Mouse (Mus musculus) heart, embryonic 13.5 days (tissue): ENCODE results near the gene Tlk2. TPM values are rescaled to one million over a fixed set of nuclear protein-coding genes. Genes with fewer than 3 reads are reported as not detected.
A peak's percentile ranks its signal among the peaks of the same experiment; 100 is the strongest.

Experiments used
- ATAC-seq: fragments of 200-750 bp; cut with Nextera tagmentation; 2 replicates; pipeline ENCODE4 v1.8.0; 2017; ENCODE audit warnings: moderate TSS enrichment; ENCODE audit not compliant: insufficient number of reproducible peaks, low FRiP score, low TSS enrichment; ENCODE audit errors: extremely low read depth
- H3K27ac ChIP-seq: fragments of 300-500 bp; sonication (generic); replicated peaks from 2 replicates; pipeline ENCODE4 v1.5.1; 2015; ENCODE audit warnings: moderate library complexity, mild to moderate bottlenecking, inconsistent platforms
- H3K27me3 ChIP-seq: fragments of 300-500 bp; sonication (generic); replicated peaks from 2 replicates; pipeline ENCODE4 v1.6.1; 2015; ENCODE audit warnings: mild to moderate bottlenecking, inconsistent platforms
- H3K36me3 ChIP-seq: fragments of 300-500 bp; sonication (generic); 2 replicates; pipeline ENCODE4 v1.6.1; 2015; ENCODE audit warnings: mild to moderate bottlenecking, inconsistent platforms
- H3K4me1 ChIP-seq: fragments of 300-500 bp; sonication (generic); 2 replicates; pipeline ENCODE4 v1.6.1; 2015; ENCODE audit warnings: inconsistent platforms
- H3K4me2 ChIP-seq: fragments of 300-500 bp; sonication (generic); 2 replicates; pipeline ENCODE4 v1.6.1; 2015; ENCODE audit warnings: inconsistent platforms, mild to moderate bottlenecking, moderate library complexity
- H3K4me3 ChIP-seq: fragments of 300-500 bp; sonication (generic); 2 replicates; pipeline ENCODE4 v1.5.1; 2015; ENCODE audit warnings: moderate library complexity, mild to moderate bottlenecking, inconsistent platforms
- H3K9ac ChIP-seq: fragments of 300-500 bp; sonication (generic); 2 replicates; pipeline ENCODE4 v1.6.1; 2015; ENCODE audit warnings: inconsistent platforms, mild to moderate bottlenecking, moderate library complexity
- H3K9me3 ChIP-seq: fragments of 300-500 bp; sonication (generic); 2 replicates; pipeline ENCODE4 v1.6.1; 2016; ENCODE audit warnings: inconsistent platforms
- WGBS: fragments of 180-500 bp; shearing (Covaris S2); methylation state at CpG from one replicate; pipeline ENCODE4 v1.1.7; 2015; ENCODE audit warnings: mixed read lengths; 5-methylcytosine and 5-hydroxymethylcytosine counted together
- polyA plus RNA-seq: library from polyadenylated mRNA; unstranded; fragments of >200 nt; fragmentation: Nextera tagmentation; extraction: Ambion mirVana; gene quantifications from 2 replicates; pipeline ENCODE4 v1.2.1, GENCODE M21; 2015

Gene Tlk2
- polyA plus RNA-seq, 1 experiment from 2014 or later: 12.2 TPM

DNA sequence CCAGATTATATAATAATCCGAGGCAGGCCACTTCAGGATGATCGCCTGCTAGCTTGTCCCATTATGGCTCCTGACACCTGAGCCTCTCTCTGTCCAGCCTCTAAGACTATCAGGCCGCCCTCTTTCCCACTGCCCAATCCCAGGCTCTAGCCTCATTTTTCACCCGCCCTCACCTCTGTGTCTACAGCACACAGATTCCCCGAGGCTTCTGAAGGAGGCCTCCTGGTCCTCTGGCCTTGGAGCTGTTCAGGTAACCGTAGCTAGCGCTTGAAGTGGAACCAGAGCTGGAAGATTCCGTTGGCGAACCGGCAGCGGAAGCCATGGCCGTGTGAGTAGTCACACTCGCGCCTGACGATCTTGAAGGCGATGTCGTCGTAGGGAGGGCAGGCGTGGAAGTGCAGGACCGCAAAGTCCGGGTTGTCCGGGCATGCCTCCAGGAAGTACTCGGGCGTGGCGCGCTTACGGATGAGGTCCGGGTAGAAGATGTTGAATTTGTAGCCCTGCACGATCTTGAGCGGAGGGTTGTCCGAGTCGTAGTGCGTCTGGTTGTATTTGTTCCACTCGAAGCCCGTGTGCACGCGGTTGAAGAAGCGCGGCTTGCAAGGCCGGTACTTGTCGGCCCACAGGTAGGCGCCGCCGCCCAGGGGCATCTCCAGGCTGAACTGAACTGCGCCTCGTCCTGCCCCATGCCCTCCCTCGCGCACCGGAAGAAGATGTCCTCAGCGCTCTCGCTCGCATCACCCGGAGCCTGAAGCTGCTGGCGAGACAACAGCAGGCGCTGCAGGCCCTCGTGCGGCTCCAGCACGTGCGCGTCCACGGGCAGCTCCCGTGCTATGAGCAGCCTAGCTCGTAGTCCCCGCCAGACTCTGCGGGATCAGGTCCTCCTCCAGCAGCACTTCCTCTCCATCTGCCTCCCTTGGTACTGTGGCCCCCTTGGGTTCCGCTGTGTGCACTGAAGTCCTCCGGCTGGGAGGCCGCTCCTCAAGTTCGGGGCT, 13.8 kb upstream of the Tlk2 start:
- Histone ChIP-seq H3K27ac (no peak overlapping the region), H3K36me3 (no peaks in the 10 kb centered on the region), H3K9ac (no peak overlapping the region), H3K4me1 (no peaks in the 10 kb centered on the region), H3K27me3 (peaks cover 28% of the 10 kb centered on the region), H3K9me3 (peaks cover 22% of the 10 kb centered on the region), H3K4me2 (no peak overlapping the region), H3K4me3 (no peak overlapping the region)
- ATAC-seq: no peak
- WGBS: 65% methylated on average over 69 of the region's 69 CpGs

DNA sequence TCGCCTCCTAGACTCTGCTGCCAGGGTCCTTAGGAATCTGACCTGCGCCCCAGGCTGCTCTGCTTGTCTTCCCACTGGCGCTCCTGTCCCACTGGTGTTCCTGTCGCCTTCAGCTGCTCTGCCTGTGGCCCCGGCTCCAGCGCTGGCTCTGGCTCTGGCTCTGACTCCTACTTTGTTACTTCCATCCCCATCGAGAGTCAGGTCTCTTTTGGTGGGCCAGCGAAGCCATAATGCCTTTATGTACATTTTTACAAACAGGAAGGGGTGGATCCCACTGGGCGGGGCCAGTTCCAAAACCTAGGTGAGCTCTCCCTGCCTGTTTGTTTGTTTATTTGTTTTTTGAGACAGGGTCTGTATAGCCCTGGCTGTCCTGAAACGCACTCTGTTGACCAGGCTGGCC, 11.8 kb upstream of the Tlk2 start:
- Histone ChIP-seq H3K4me3 (no peak overlapping the region), H3K4me2 (no peak overlapping the region), H3K36me3 (no peaks in the 10 kb centered on the region), H3K9ac (no peak overlapping the region), H3K27me3 (peaks cover 28% of the 10 kb centered on the region), H3K9me3 (peaks cover 22% of the 10 kb centered on the region), H3K4me1 (no peaks in the 10 kb centered on the region), H3K27ac (no peak overlapping the region)
- no peak for ATAC-seq
- 87% methylated on average over 10 of the region's 10 CpGs for WGBS

DNA sequence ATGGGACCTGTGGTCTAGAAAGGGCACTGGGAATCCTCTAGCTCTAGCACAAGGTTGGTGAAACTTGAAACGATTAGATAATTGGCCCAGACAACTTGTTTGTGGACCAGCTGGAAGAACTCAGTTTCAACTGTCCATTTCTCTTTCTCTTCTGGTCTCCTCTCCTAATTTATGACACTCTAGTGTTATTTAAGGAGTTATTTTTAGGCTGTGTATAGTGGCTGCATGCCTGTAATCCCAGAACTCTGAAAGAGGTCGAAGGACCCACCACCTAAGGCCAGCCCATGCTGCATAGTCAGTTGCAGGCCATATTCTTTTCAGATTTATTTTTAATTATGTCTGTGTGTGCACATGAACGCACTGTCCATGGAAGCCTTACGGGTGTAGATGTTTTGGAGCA, 916 bp downstream of the Tlk2 start:
- no peak for ATAC-seq
- Histone ChIP-seq H3K36me3 (peaks cover 22% of the 10 kb centered on the region), H3K4me3 (peak overlapping the region; percentile 97), H3K4me1 (peaks cover 31% of the 10 kb centered on the region), H3K27ac (peak overlapping the region; percentile 97), H3K9ac (peak overlapping the region; percentile 97), H3K27me3 (no peaks in the 10 kb centered on the region), H3K9me3 (no peaks in the 10 kb centered on the region), H3K4me2 (peak overlapping the region; percentile 74)
- WGBS: 70% methylated on average over 4 of the region's 4 CpGs

DNA sequence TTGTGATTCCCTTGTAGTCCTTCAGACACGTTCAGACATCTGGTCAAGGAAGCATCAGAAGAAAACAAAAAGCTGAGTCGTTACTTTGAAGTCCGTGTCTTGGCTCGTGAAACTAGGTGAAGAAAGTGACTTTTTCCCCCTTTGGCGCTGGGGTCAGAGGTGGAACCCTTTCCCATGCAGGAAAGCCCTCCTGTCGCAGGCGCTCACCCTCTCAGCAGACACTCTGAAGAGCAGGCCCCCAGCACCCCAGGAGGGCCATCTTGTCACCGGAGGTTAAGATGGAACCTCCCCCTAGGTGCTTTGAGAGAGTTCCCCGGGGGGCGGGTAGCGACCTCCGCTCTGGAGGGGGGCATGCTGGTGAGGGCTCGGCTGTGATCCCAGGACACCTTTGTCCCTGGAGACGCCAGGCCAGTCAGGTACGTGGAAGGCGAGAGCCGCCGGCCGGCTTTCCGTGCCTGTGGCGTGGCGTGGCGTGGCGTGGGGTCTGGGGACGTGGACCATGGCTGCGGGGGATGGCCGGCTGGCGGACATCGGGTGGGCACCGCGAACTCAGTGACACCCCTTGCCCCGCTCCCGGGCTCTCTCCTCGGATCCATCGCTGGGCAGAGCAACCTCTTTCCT, 2.0 kb downstream of the Tlk2 start:
- ATAC-seq: peak; percentile 7

DNA sequence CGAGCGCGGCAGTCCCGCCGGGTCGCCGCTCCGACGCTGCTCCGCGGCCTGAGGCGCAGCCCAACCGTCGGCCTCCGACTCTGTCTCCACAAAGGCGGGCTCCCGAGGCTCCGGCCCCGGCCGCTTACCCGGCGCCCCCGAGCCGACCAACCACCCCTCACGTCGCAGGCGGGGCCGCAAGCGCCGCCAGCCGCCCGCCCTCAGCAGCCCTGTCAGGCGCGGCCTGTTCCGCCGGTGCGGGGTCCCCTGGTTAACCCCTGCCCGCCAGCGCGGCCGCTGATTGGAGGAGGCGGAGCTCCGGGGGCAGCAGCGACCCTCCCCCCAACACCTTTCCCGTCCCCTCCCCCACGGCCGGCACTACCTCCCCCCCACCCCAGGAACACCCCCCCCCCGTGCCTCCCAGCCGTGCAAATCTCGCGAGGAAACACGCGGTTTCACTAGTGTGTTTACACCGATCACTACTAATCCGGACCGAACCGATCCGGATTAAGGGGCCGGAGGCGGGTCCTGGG, 2.6 kb downstream of the Tlk2 start:
- Histone ChIP-seq H3K27ac (peak overlapping the region; percentile 97), H3K4me2 (peak overlapping the region; percentile 74), H3K4me1 (peaks cover 33% of the 10 kb centered on the region), H3K27me3 (no peaks in the 10 kb centered on the region), H3K36me3 (peaks cover 39% of the 10 kb centered on the region), H3K9me3 (no peaks in the 10 kb centered on the region), H3K9ac (peak overlapping the region; percentile 99), H3K4me3 (peak overlapping the region; percentile 97)
- 1% methylated on average over 55 of the region's 60 CpGs for WGBS
- ATAC-seq: peak; percentile 95

More for the DNA sequence above, 2.0 kb downstream of the Tlk2 start:
- H3K27me3 ChIP-seq: no peaks in the 10 kb centered on the region
- H3K4me2 ChIP-seq: peak overlapping the region; percentile 74
- H3K9ac ChIP-seq: peak overlapping the region; percentile 97
- H3K9me3 ChIP-seq: no peaks in the 10 kb centered on the region
- H3K36me3 ChIP-seq: peaks cover 33% of the 10 kb centered on the region
- peak overlapping the region; percentile 97 for H3K27ac ChIP-seq
- H3K4me1 ChIP-seq: peaks cover 33% of the 10 kb centered on the region
- H3K4me3 ChIP-seq: peak overlapping the region; percentile 97
- WGBS: under 1% methylated on average over 35 of the region's 35 CpGs

DNA sequence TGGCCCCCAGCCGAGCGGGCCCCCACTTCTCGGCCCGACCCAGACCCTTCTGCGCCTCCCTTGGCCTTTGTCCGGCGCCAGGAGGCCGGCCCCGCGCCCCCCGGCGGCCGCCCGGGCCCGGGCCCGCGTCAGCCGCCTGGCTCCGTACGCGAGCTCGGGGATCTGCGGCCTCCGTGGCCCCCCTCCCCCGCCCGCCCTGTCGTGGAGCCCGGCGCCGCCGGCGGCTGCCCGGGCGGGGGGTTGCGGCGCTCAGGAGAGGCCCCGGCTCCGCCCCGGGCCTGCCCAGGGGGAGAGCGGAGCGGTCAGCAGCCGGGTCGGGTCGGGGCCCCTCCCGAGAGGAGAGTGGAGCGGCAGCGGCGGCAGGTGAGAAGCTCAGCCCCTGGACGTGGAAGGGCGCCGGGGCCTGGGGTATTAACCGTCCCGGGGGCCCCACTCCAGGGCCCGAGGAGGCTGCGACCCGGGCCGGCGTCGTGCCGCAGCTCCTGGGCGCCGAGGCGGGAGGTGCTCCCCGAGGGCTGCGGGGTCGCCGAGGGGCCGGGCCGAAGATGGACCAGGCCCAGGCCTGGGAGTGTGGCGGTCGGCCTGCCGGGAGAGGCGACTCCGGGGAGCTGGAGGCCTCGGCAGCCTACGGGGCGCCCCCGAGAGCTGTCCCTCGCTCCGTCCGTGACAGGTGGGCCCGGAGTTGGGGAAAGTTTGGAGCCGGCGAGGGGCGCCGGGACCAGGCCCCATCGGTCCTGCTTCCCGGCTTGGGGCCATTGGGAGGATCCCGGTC, 3.3 kb downstream of the Tlk2 start:
- H3K9ac ChIP-seq: peak overlapping the region; percentile 99
- H3K9me3 ChIP-seq: no peaks in the 10 kb centered on the region
- ATAC-seq: peak; percentile 64
- WGBS: 2% methylated on average over 82 of the region's 89 CpGs
- H3K4me1 ChIP-seq: peaks cover 33% of the 10 kb centered on the region
- H3K36me3 ChIP-seq: peaks cover 41% of the 10 kb centered on the region
- H3K4me2 ChIP-seq: peak overlapping the region; percentile 74
- H3K27me3 ChIP-seq: no peaks in the 10 kb centered on the region
- peak overlapping the region; percentile 97 for H3K27ac ChIP-seq
- peak overlapping the region; percentile 97 for H3K4me3 ChIP-seq

DNA sequence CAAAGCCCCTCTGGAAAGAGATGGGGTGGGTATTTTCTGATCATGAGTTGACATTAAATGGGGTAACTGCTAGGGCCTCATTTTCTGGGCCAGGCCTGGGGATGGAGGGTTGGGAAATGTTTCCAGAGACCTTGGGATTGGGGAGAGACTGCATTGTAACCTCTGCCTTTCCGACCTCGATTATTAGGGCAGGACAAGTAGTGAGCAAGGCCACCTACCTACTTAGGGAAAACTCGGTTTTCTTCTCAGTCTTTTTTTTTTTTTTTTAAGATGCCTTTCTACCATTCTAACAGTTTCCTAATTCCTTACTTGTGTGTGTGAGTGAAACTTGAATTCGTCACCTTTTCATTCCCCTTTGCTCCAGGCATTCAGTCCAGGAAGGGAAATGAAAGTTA, 3.9 kb downstream of the Tlk2 start:
- Histone ChIP-seq H3K4me2 (peak overlapping the region; percentile 74), H3K36me3 (peaks cover 38% of the 10 kb centered on the region), H3K4me3 (peak overlapping the region; percentile 97), H3K27ac (peak overlapping the region; percentile 97), H3K9me3 (no peaks in the 10 kb centered on the region), H3K27me3 (no peaks in the 10 kb centered on the region), H3K9ac (peak overlapping the region; percentile 99), H3K4me1 (peaks cover 33% of the 10 kb centered on the region)
- ATAC-seq: no peak
- WGBS: 4% methylated on average over 4 of the region's 4 CpGs

DNA sequence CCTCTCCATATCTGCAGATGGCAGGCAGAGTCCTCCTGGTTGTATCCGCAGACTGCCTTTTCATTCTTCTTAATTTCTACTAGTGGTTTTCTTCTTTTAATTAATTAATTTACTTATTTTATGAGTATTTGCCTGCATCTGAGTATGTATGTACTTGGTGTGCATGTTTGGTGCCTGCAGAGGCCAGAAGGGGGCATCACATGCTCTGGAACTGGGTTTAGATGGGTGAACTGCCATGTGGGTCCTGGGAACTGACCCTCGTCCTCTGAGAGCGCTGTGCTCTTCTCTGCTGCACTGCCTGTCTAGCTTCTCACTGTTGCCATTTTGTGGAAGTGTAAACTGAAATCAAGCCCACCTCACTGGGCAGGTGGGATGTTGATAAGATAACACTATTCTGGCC, 6.1 kb downstream of the Tlk2 start:
- Histone ChIP-seq H3K9ac (no peak overlapping the region), H3K27ac (no peak overlapping the region), H3K4me3 (no peak overlapping the region), H3K27me3 (no peaks in the 10 kb centered on the region), H3K4me1 (peaks cover 18% of the 10 kb centered on the region), H3K4me2 (no peak overlapping the region), H3K9me3 (no peaks in the 10 kb centered on the region), H3K36me3 (peaks cover 38% of the 10 kb centered on the region)
- ATAC-seq: no peak
- 91% methylated on average over 3 of the region's 3 CpGs for WGBS

DNA sequence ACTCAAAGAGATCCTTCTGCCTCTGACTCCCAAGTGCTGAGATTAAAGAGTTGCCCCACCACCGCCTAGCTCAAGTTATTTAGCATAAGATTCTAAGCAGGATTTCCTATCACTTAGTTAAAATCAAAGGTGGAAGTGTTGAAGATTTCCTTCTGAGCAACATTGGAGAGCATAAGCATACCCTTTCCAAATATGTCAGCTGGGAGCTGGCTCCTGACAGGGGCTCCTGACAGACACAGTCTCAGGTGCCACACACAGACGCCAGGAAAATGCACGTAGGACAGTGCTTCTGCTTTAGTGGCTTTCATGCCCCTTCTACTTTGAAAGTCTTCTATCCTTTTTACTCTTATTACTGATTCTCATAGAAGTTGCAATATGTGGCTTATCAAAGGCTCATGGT, 13.6 kb downstream of the Tlk2 start:
- Histone ChIP-seq H3K9me3 (no peaks in the 10 kb centered on the region), H3K27me3 (no peaks in the 10 kb centered on the region), H3K36me3 (peaks cover 39% of the 10 kb centered on the region), H3K27ac (no peak overlapping the region), H3K4me2 (no peak overlapping the region), H3K4me3 (no peak overlapping the region), H3K4me1 (peaks cover 7% of the 10 kb centered on the region; the same call in 1 of the 2 replicates), H3K9ac (no peak overlapping the region)
- no peak for ATAC-seq
- 85% methylated on average over 3 of the region's 3 CpGs for WGBS

DNA sequence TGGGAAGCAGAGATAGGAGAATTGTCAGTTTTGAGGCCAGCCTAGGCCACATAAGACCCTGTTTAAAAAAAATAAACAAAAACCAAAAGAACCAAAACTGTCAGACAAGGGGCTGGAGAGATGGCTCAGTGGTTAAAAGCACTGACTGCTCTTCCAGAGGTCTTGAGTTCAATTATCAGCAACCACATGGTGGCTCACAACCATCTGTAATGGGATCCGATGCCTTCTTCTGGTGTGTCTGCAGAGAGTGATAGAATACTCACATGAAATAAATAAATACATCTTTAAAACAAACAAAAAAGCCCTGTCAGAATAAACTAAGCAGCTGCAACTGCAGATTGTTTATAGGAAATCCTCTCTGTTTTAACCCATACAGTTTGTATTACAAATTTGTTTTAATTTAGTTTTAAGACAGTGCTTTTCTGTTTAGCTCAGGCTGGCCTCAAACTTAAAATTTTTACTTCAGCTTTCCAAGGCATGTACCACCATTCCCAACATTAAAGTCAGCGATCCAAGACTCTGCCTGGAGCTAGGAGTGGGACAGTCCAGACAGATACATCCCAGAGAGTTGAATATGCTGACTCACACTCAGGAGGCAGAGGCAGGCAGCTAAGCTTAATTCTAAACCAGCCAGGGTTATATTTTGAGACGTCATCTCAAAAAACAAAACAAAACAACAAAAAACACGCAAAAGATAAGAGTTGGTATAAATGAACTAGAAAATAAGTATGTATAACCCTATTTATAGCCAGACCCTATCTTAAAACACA, 18.5 kb downstream of the Tlk2 start:
- Histone ChIP-seq H3K27me3 (no peaks in the 10 kb centered on the region), H3K27ac (no peak overlapping the region), H3K9me3 (no peaks in the 10 kb centered on the region), H3K4me3 (no peak overlapping the region), H3K4me2 (no peak overlapping the region), H3K36me3 (peaks cover 17% of the 10 kb centered on the region), H3K9ac (no peak overlapping the region), H3K4me1 (peaks cover 23% of the 10 kb centered on the region)
- ATAC-seq: no peak
- 72% methylated on average over 4 of the region's 4 CpGs for WGBS
